7 mouse cellular contexts compared by ENCODE assay signal in genomic region chr12:112829244-112829864, GRCm38 (mm10). TPM values are rescaled to one million over a fixed set of nuclear protein-coding genes. Genes with fewer than 3 reads are reported as not detected.
DNase-seq lines count a peak whose midpoint lies in the region; ATAC-seq and TF ChIP-seq lines count a peak whose summit lies in the region.

Gene Cdca4 (minus strand): TSS chr12:112829423.

- H3K4me2 ChIP-seq in embryonic facial prominence, embryonic 12.5 days (replicated peaks), result peak within 1 kb of the TSS; percentile 91
- peak within 1 kb of the TSS; percentile 76 for H3K4me2 ChIP-seq in limb, embryonic 12.5 days
- peak within 1 kb of the TSS; percentile 82 for H3K4me2 ChIP-seq in midbrain, embryonic 15.5 days

- no peaks in the 10 kb centered on the region for H3K9me3 ChIP-seq in embryonic facial prominence, embryonic 12.5 days
- H3K9me3 ChIP-seq in limb, embryonic 12.5 days, result no peaks in the 10 kb centered on the region
- H3K9me3 ChIP-seq in midbrain, embryonic 15.5 days, result no peaks in the 10 kb centered on the region

- peak; percentile 95 for ATAC-seq in embryonic facial prominence, embryonic 12.5 days (ENCODE audit: insufficient number of reproducible peaks, insufficient read depth, low FRiP score, low TSS enrichment)
- peak; percentile 95 for ATAC-seq in limb, embryonic 12.5 days (ENCODE audit: insufficient number of reproducible peaks, insufficient read depth, low FRiP score, low TSS enrichment, low read depth)
- peak; percentile 96 for ATAC-seq in midbrain, embryonic 15.5 days (replicated peaks)

- WGBS in embryonic facial prominence, embryonic 12.5 days, result under 1% methylated on average over 53 of the region's 72 CpGs
- 2% methylated on average over 72 of the region's 72 CpGs for WGBS in kidney, adult 2 months
- WGBS in limb, embryonic 12.5 days, result under 1% methylated on average over 70 of the region's 72 CpGs
- WGBS in midbrain, embryonic 15.5 days, result under 1% methylated on average over 70 of the region's 72 CpGs
- under 1% methylated on average over 69 of the region's 72 CpGs for WGBS in spleen, adult 2 months

- DNase-seq in adrenal gland, postnatal 25 days, result peak; percentile 100
- peak; percentile 98 for DNase-seq in heart, adult 18-20 months
- peak; percentile 99 for DNase-seq in kidney, adult 2 months
- peak; percentile 88 to 96 for DNase-seq in spleen, adult 2 months (ENCODE audit: low read depth in 1 of 2, low spot score in 2 of 2)

- H3K36me3 ChIP-seq in embryonic facial prominence, embryonic 12.5 days, result peaks cover 50% of the 10 kb centered on the region
- no peaks in the 10 kb centered on the region for H3K36me3 ChIP-seq in kidney, adult 2 months (ENCODE audit: control insufficient read depth, insufficient read depth, low read length)
- peaks cover 53% of the 10 kb centered on the region for H3K36me3 ChIP-seq in limb, embryonic 12.5 days
- H3K36me3 ChIP-seq in midbrain, embryonic 15.5 days (replicated peaks), result 0 out of 2 replicates have a peak, but pooled peaks cover 3% of the 10 kb centered on the region
- H3K36me3 ChIP-seq in spleen, adult 2 months (ENCODE audit: control insufficient read depth, insufficient read depth, low read length), result peaks cover 1% of the 10 kb centered on the region; the same call in 1 of the 2 replicates

- TF ChIP-seq POLR2A in kidney, adult 2 months (IDR thresholded peaks at IDR 0.05; ENCODE audit: low read depth, low read length), result peak; percentile 27
- peak; percentile 30; the same call in 1 of the 2 replicates for TF ChIP-seq POLR2A in spleen, adult 2 months (IDR thresholded peaks at IDR 0.05; ENCODE audit: low read depth, low read length)

- peak within 1 kb of the TSS; percentile 98 for H3K4me3 ChIP-seq in embryonic facial prominence, embryonic 12.5 days
- H3K4me3 ChIP-seq in kidney, adult 2 months (ENCODE audit: insufficient read depth, low read depth, low read length), result peak within 1 kb of the TSS; percentile 94
- peak within 1 kb of the TSS; percentile 79 for H3K4me3 ChIP-seq in limb, embryonic 12.5 days (replicated peaks)
- H3K4me3 ChIP-seq in midbrain, embryonic 15.5 days, result peak within 1 kb of the TSS; percentile 72
- H3K4me3 ChIP-seq in spleen, adult 2 months (ENCODE audit: extremely low read depth, insufficient read depth, insufficient read length), result peak within 1 kb of the TSS; percentile 85

- H3K4me1 ChIP-seq in embryonic facial prominence, embryonic 12.5 days, result peaks cover 31% of the 10 kb centered on the region
- peaks cover 11% of the 10 kb centered on the region; the same call in 1 of the 2 replicates for H3K4me1 ChIP-seq in kidney, adult 2 months (ENCODE audit: control insufficient read depth, insufficient read depth, low read length)
- H3K4me1 ChIP-seq in limb, embryonic 12.5 days (replicated peaks), result peaks cover 43% of the 10 kb centered on the region
- H3K4me1 ChIP-seq in midbrain, embryonic 15.5 days, result peaks cover 47% of the 10 kb centered on the region
- H3K4me1 ChIP-seq in spleen, adult 2 months (ENCODE audit: control insufficient read depth, insufficient read depth, insufficient read length), result peaks cover 14% of the 10 kb centered on the region

- peak within 1 kb of the TSS; percentile 94 for H3K27ac ChIP-seq in embryonic facial prominence, embryonic 12.5 days
- H3K27ac ChIP-seq in kidney, adult 2 months (ENCODE audit: insufficient read depth, low read depth, low read length), result peak within 1 kb of the TSS; percentile 82
- peak within 1 kb of the TSS; percentile 92 for H3K27ac ChIP-seq in limb, embryonic 12.5 days
- peak within 1 kb of the TSS; percentile 91 for H3K27ac ChIP-seq in midbrain, embryonic 15.5 days
- H3K27ac ChIP-seq in spleen, adult 2 months (ENCODE audit: insufficient read depth, low read length), result peak within 1 kb of the TSS; percentile 96

- TF ChIP-seq CTCF in kidney, adult 2 months (conservative IDR thresholded peaks at IDR 0.05; ENCODE audit: insufficient read depth, insufficient read length, low read depth, low read length), result 0 out of 2 replicates have a peak, but pooled peaks have one; percentile 3
- TF ChIP-seq CTCF in spleen, adult 2 months (IDR thresholded peaks at IDR 0.05; ENCODE audit: extremely low read depth, insufficient read depth, insufficient read length, insufficient replicate concordance), result no peak

- peak within 1 kb of the TSS; percentile 98 for H3K9ac ChIP-seq in embryonic facial prominence, embryonic 12.5 days
- H3K9ac ChIP-seq in limb, embryonic 12.5 days (replicated peaks), result peak within 1 kb of the TSS; percentile 93
- peak within 1 kb of the TSS; percentile 83 for H3K9ac ChIP-seq in midbrain, embryonic 15.5 days

- H3K27me3 ChIP-seq in embryonic facial prominence, embryonic 12.5 days, result no peaks in the 10 kb centered on the region
- H3K27me3 ChIP-seq in kidney, adult 2 months (replicated peaks; ENCODE audit: control insufficient read depth, insufficient read depth, low read length), result no peaks in the 10 kb centered on the region
- H3K27me3 ChIP-seq in limb, embryonic 12.5 days, result no peaks in the 10 kb centered on the region
- no peaks in the 10 kb centered on the region for H3K27me3 ChIP-seq in midbrain, embryonic 15.5 days (replicated peaks)
- no peaks in the 10 kb centered on the region for H3K27me3 ChIP-seq in spleen, adult 2 months (ENCODE audit: control insufficient read depth, insufficient read depth, low read length)

RNA-seq across cellular contexts. Expression of gene Cdca4, which starts in this region (rescaled TPM):
- total RNA-seq in adrenal gland, postnatal 25 days (2021), result 15.5 and 15.9 TPM in 2 replicates
- 144 and 147 TPM in 2 replicates for polyA plus RNA-seq in embryonic facial prominence, embryonic 12.5 days (2016; fragmentation: Nextera tagmentation; extraction: Ambion mirVana)
- total RNA-seq in heart, adult 18-20 months (2021), result 1 to 10 TPM; 5.1 to 5.6 TPM
- 10.3 and 10.6 TPM in 2 replicates for polyA plus RNA-seq in kidney, adult 2 months (2012; rRNA removed)
- 166 TPM in 2 replicates for polyA plus RNA-seq in limb, embryonic 12.5 days (2016; fragmentation: Nextera tagmentation; extraction: Ambion mirVana)
- 44.1 and 50.1 TPM in 2 replicates for polyA plus RNA-seq in midbrain, embryonic 15.5 days (2015; fragmentation: Nextera tagmentation; extraction: Ambion mirVana)
- 30.4 and 34.0 TPM in 2 replicates for polyA plus RNA-seq in spleen, adult 2 months (2012; rRNA removed)

Comparison
In these comparisons a context has a peak if more than half of its experiments do, and no peak if none do; other contexts are left out.
1. Peak in every context shown above with its lines: DNase-seq, ATAC-seq, H3K4me3 ChIP-seq and H3K27ac ChIP-seq.